Mouse (Mus musculus) MEL (cell line): ENCODE results near the gene Fjx1. TPM values are rescaled to one million over a fixed set of nuclear protein-coding genes. Genes with fewer than 3 reads are reported as not detected.

Experiments
- DNase-seq: peaks from one replicate; pipeline ENCODE4 v3.0.0; 2011; ENCODE audit warnings: low read depth, low spot score
- H3K27ac ChIP-seq: 2 replicates; pipeline ENCODE4 v1.5.1; 2012; ENCODE audit warnings: low read depth, mild to moderate bottlenecking, control low read depth, low read length, moderate library complexity; ENCODE audit not compliant: control insufficient read depth
- H3K27me3 ChIP-seq, 2 experiments: fragments of 150-350 bp in 1 of 2; sonication (generic) in 1 of 2; 2 replicates each; pipeline ENCODE4 v1.6.1; 2012; ENCODE audit warnings: low read length in 2 of 2, mild to moderate bottlenecking in 2 of 2, improper control_type of control experiment in 1 of 2, moderate library complexity in 1 of 2; ENCODE audit not compliant: insufficient read depth in 2 of 2, control insufficient read depth in 1 of 2
- H3K36me3 ChIP-seq, 2 experiments: 2 replicates each; pipeline ENCODE4 v1.6.1; 2012 to 2014; ENCODE audit warnings: low read length in 2 of 2, improper control_type of control experiment in 1 of 2, inconsistent platforms in 1 of 2, mild to moderate bottlenecking in 1 of 2; ENCODE audit not compliant: insufficient read depth in 2 of 2, control insufficient read depth in 1 of 2
- H3K4me1 ChIP-seq, 2 experiments: fragments of 150-350 bp in 1 of 2; sonication (generic) in 1 of 2; 2 replicates each; pipeline ENCODE4 v1.6.1; 2012; ENCODE audit warnings: low read length in 2 of 2, improper control_type of control experiment in 1 of 2, mild to moderate bottlenecking in 1 of 2; ENCODE audit not compliant: insufficient read depth in 2 of 2, control insufficient read depth in 1 of 2
- H3K4me3 ChIP-seq, 2 experiments: fragments of 150-350 bp in 1 of 2; sonication (generic) in 1 of 2; 2 replicates each; pipeline ENCODE4 v1.5.1; 2012; ENCODE audit warnings: low read depth in 2 of 2, low read length in 2 of 2, mild to moderate bottlenecking in 2 of 2, moderate library complexity in 2 of 2, control low read depth in 1 of 2, improper control_type of control experiment in 1 of 2; ENCODE audit not compliant: control insufficient read depth in 1 of 2, insufficient read depth in 1 of 2
- H3K79me2 ChIP-seq: 2 replicates; pipeline ENCODE4 v1.6.1; 2012; ENCODE audit warnings: mild to moderate bottlenecking, low read length, moderate library complexity; ENCODE audit not compliant: control insufficient read depth, poor library complexity, insufficient read depth
- H3K9ac ChIP-seq: 2 replicates; pipeline ENCODE4 v1.6.1; 2012; ENCODE audit warnings: low read depth, mild to moderate bottlenecking, control low read depth, low read length, moderate library complexity; ENCODE audit not compliant: control insufficient read depth, poor library complexity, severe bottlenecking
- H3K9me3 ChIP-seq: fragments of 150-350 bp; sonication (generic); replicated peaks from 2 replicates; pipeline ENCODE4 v1.6.1; 2012; ENCODE audit warnings: mild to moderate bottlenecking, low read length, improper control_type of control experiment, moderate library complexity; ENCODE audit not compliant: insufficient read depth
- BHLHE40 ChIP-seq: IDR thresholded peaks from 2 replicates; pipeline ENCODE4 v1.6.1; 2012; ENCODE audit warnings: low read depth, mild to moderate bottlenecking, inconsistent platforms, low read length, improper control_type of control experiment, borderline replicate concordance
- CHD1 ChIP-seq: IDR thresholded peaks from 2 replicates; pipeline ENCODE4 v1.6.1; 2012; ENCODE audit warnings: low read depth, mild to moderate bottlenecking, inconsistent platforms, low read length, improper control_type of control experiment
- CTCF ChIP-seq, 3 experiments: IDR thresholded peaks in 2 of 3; conservative IDR thresholded peaks in 1 of 3; 2 replicates each; pipeline ENCODE4 v1.5.1; 2011 to 2012; ENCODE audit warnings: low read length in 3 of 3, low read depth in 2 of 3, mild to moderate bottlenecking in 2 of 3, improper control_type of control experiment in 1 of 3, inconsistent platforms in 1 of 3, mixed read lengths in 1 of 3, moderate library complexity in 1 of 3; ENCODE audit not compliant: control insufficient read depth in 1 of 3, insufficient read depth in 1 of 3, poor library complexity in 1 of 3, severe bottlenecking in 1 of 3
- EP300 ChIP-seq, 2 experiments: IDR thresholded peaks; 2 replicates each; pipeline ENCODE4 v1.6.1; 2011; ENCODE audit warnings: improper control_type of control experiment in 2 of 2, low read length in 2 of 2, low read depth in 1 of 2, mild to moderate bottlenecking in 1 of 2
- ETS1 ChIP-seq: IDR thresholded peaks from 2 replicates; pipeline ENCODE4 v1.6.1; 2012; ENCODE audit warnings: low read depth, mild to moderate bottlenecking, inconsistent platforms, low read length, improper control_type of control experiment, moderate library complexity
- GATA1 ChIP-seq: IDR thresholded peaks from 2 replicates; pipeline ENCODE4 v1.6.1; 2011; ENCODE audit warnings: low read depth, low read length, improper control_type of control experiment
- HCFC1 ChIP-seq: IDR thresholded peaks from 2 replicates; pipeline ENCODE4 v1.6.1; 2012; ENCODE audit warnings: low read depth, mild to moderate bottlenecking, inconsistent platforms, low read length, improper control_type of control experiment, moderate library complexity
- KAT2A ChIP-seq: conservative IDR thresholded peaks from 2 replicates; pipeline ENCODE4 v1.6.1; 2012; ENCODE audit warnings: low read depth, low read length, improper control_type of control experiment, inconsistent platforms
- MAFK ChIP-seq: IDR thresholded peaks from 2 replicates; pipeline ENCODE4 v1.6.1; 2011; ENCODE audit warnings: low read depth, mild to moderate bottlenecking, low read length, improper control_type of control experiment, borderline replicate concordance
- MAZ ChIP-seq: IDR thresholded peaks from 2 replicates; pipeline ENCODE4 v1.6.1; 2012; ENCODE audit warnings: low read depth, mild to moderate bottlenecking, inconsistent platforms, low read length, improper control_type of control experiment
- MYB ChIP-seq: IDR thresholded peaks from 2 replicates; pipeline ENCODE4 v1.6.1; 2011; ENCODE audit warnings: mild to moderate bottlenecking, low read depth, low read length, improper control_type of control experiment
- MYC ChIP-seq: IDR thresholded peaks from 2 replicates; pipeline ENCODE4 v1.6.1; 2011; ENCODE audit warnings: low read depth, mild to moderate bottlenecking, low read length, improper control_type of control experiment, moderate library complexity
- NELFE ChIP-seq: IDR thresholded peaks from 2 replicates; pipeline ENCODE4 v1.6.1; 2011; ENCODE audit warnings: low read depth, low read length, improper control_type of control experiment
- NRF1 ChIP-seq: IDR thresholded peaks from 2 replicates; pipeline ENCODE4 v1.6.1; 2014; ENCODE audit warnings: low read depth, mild to moderate bottlenecking, inconsistent platforms, low read length, improper control_type of control experiment, moderate library complexity; ENCODE audit not compliant: poor library complexity, insufficient read depth, severe bottlenecking
- POLR2A ChIP-seq, 2 experiments: IDR thresholded peaks; 2 replicates each; pipeline ENCODE4 v1.6.1; 2011 to 2012; ENCODE audit warnings: low read length in 2 of 2, mild to moderate bottlenecking in 2 of 2, control low read depth in 1 of 2, improper control_type of control experiment in 1 of 2, low read depth in 1 of 2, moderate library complexity in 1 of 2; ENCODE audit not compliant: control insufficient read depth in 1 of 2, insufficient read depth in 1 of 2, poor library complexity in 1 of 2
- POLR2AphosphoS5 ChIP-seq: IDR thresholded peaks from 2 replicates; pipeline ENCODE4 v1.6.1; 2012; ENCODE audit warnings: low read depth, borderline replicate concordance, mild to moderate bottlenecking, inconsistent platforms, low read length, moderate library complexity, mixed read lengths
- RAD21 ChIP-seq: IDR thresholded peaks from 2 replicates; pipeline ENCODE4 v1.6.1; 2011; ENCODE audit warnings: mild to moderate bottlenecking, low read depth, low read length, improper control_type of control experiment
- RCOR1 ChIP-seq: IDR thresholded peaks from 2 replicates; pipeline ENCODE4 v1.6.1; 2012; ENCODE audit warnings: low read depth, mild to moderate bottlenecking, inconsistent platforms, low read length, improper control_type of control experiment
- SIN3A ChIP-seq: IDR thresholded peaks from 2 replicates; pipeline ENCODE4 v1.6.1; 2012; ENCODE audit warnings: low read length, improper control_type of control experiment, inconsistent platforms
- SMC3 ChIP-seq: IDR thresholded peaks from 2 replicates; pipeline ENCODE4 v1.6.1; 2011; ENCODE audit warnings: low read depth, low read length, improper control_type of control experiment
- TAL1 ChIP-seq: IDR thresholded peaks from 2 replicates; pipeline ENCODE4 v1.6.1; 2012; ENCODE audit warnings: mild to moderate bottlenecking, inconsistent platforms, low read length, moderate library complexity, mixed read lengths
- TBP ChIP-seq: IDR thresholded peaks from 2 replicates; pipeline ENCODE4 v1.8.0; 2011; ENCODE audit warnings: low read depth, low read length, improper control_type of control experiment
- TCF12 ChIP-seq: IDR thresholded peaks from 2 replicates; pipeline ENCODE4 v1.6.1; 2014; ENCODE audit warnings: low read depth, mild to moderate bottlenecking, inconsistent platforms, low read length, improper control_type of control experiment, moderate library complexity
- UBTF ChIP-seq: IDR thresholded peaks from 2 replicates; pipeline ENCODE4 v1.6.1; 2012; ENCODE audit warnings: low read depth, mild to moderate bottlenecking, inconsistent platforms, low read length, improper control_type of control experiment, moderate library complexity, borderline replicate concordance; ENCODE audit not compliant: insufficient read depth
- USF2 ChIP-seq, 2 experiments: IDR thresholded peaks; 2 replicates each; pipeline ENCODE4 v1.6.1; 2011 to 2012; ENCODE audit warnings: improper control_type of control experiment in 2 of 2, low read length in 2 of 2, borderline replicate concordance in 1 of 2, inconsistent platforms in 1 of 2, low read depth in 1 of 2, mild to moderate bottlenecking in 1 of 2; ENCODE audit not compliant: insufficient read depth in 1 of 2
- ZMIZ1 ChIP-seq: IDR thresholded peaks from 2 replicates; pipeline ENCODE4 v1.6.1; 2012; ENCODE audit warnings: low read depth, mild to moderate bottlenecking, inconsistent platforms, low read length, improper control_type of control experiment, moderate library complexity
- ZNF384 ChIP-seq: IDR thresholded peaks from 2 replicates; pipeline ENCODE4 v1.6.1; 2012; ENCODE audit warnings: low read depth, mild to moderate bottlenecking, inconsistent platforms, low read length, improper control_type of control experiment
- polyA plus RNA-seq, 2 experiments: library from polyadenylated mRNA; stranded (reverse) in 1 of 2; unstranded in 1 of 2; fragments of >175 nt in 1 of 2; fragments of >200 nt in 1 of 2; gene quantifications; 2 replicates each; pipeline versions ENCODE4 v1.2.1 to v1.2.4; 2012; ENCODE audit warnings: low replicate concordance in 2 of 2, low read depth in 1 of 2; ENCODE audit not compliant: insufficient read length in 2 of 2, insufficient read depth in 1 of 2, missing spikeins in 1 of 2
- total RNA-seq: library from RNA; depleted of rRNA; stranded (reverse); fragments of 300-350 nt; gene quantifications from 2 replicates; pipeline ENCODE4 v1.2.3, GENCODE M21; 2012

Gene Fjx1
- total and polyA plus RNA-seq, 3 experiments: not detected

GRCm38 (mm10) chr2:102406324-102407304 is 45.7 kb downstream of the Fjx1 start:
- Histone ChIP-seq H3K27ac (no peak overlapping the region), H3K9me3 (no peaks in the 10 kb centered on the region), H3K79me2 (no peaks in the 10 kb centered on the region), H3K36me3 (peaks cover 0 to 42% of the 10 kb centered on the region in 2 experiments; a peak in 2 of 4 replicates), H3K4me3 (peak overlapping the region; percentile 23 to 34; a peak in 2 of 4 replicates), H3K4me1 (peaks cover 18 to 34% of the 10 kb centered on the region in 2 experiments), H3K27me3 (no peaks in the 10 kb centered on the region), H3K9ac (no peak overlapping the region; the same call in 1 of the 2 replicates)
- DNase-seq: peak; percentile 44
- TF ChIP-seq KAT2A (no peak), POLR2A (IDR thresholded peaks at IDR 0.05; ENCODE audit: control insufficient read depth in 1 of 2, insufficient read depth in 1 of 2, low read depth in 1 of 2, low read length in 2 of 2, poor library complexity in 1 of 2) (no peak), UBTF (no peak), RAD21 (no peak), TAL1 (no peak), HCFC1 (no peak), NRF1 (no peak), USF2 (IDR thresholded peaks at IDR 0.05; ENCODE audit: borderline replicate concordance in 1 of 2, insufficient read depth in 1 of 2, low read depth in 1 of 2, low read length in 2 of 2) (no peak), SMC3 (no peak), SIN3A (peak; percentile 56; the same call in 1 of the 2 replicates), EP300 (IDR thresholded peaks at IDR 0.05; ENCODE audit: low read depth in 1 of 2, low read length in 2 of 2) (peak; percentile 62 to 70; a peak in 3 of 4 replicates), TCF12 (peak; percentile 59; the same call in 1 of the 2 replicates), ETS1 (peak; percentile 45; the same call in 1 of the 2 replicates), MYC (peak; percentile 52; the same call in 1 of the 2 replicates), MAFK (no peak), BHLHE40 (no peak), RCOR1 (peak; percentile 9; the same call in 1 of the 2 replicates), MYB (no peak), MAZ (no peak), GATA1 (peak; percentile 46), ZNF384 (no peak), POLR2AphosphoS5 (no peak), CHD1 (no peak), ZMIZ1 (no peak), NELFE (no peak), TBP (no peak), CTCF (IDR thresholded peaks at IDR 0.05 in 2 of 3, conservative IDR thresholded peaks at IDR 0.05 in 1 of 3; ENCODE audit: control insufficient read depth in 1 of 3, insufficient read depth in 1 of 3, low read depth in 2 of 3, low read length in 3 of 3, poor library complexity in 1 of 3, severe bottlenecking in 1 of 3) (no peak)
